Mouse (Mus musculus): ENCODE measurements at regions not wholly inside any gene's neighbourhood (a gene's known extent, or its start where the extent isn't known, plus 50 kb on each side); places are given as distances from the start of the nearest gene placed in this dataset.

GRCm38 (mm10) chr2:163138688-163139385, 51.2 kb upstream of the Gtsf1l start:
- peak in 1 of 2 experiments; percentile 38 for DNase-seq (ENCODE audit: low spot score in 2 of 2)
- intact Hi-C loops (cut with DNase I) = no loop called here

DNA sequence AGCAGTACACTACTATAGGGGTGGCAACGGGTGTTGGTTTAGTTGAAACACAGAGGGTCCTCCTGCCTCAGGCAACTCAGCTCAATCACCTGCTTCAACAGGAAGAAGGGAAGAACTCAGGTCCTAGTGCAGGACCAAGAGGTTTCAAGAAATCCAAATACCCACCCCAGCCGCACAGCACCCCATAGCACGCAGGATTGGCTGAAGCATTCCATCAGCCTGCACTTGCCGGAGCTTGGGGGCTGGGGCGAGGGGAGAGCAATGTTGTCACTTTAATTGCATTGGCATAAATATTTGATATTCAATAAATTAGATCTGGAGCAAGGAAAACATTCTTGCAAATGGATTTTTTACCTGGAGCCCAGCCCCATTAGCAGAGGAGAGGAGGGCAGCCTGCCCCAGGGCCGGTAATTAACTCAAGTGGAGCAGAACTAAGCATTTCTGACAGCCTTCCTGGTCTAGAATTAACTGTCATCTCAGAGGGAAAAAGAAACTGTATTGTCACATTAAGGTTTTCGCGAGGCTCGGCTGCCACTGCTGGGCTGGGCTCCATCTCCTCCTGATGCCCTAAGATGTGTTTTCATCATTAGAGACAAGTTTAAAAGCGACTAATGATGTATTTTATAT, 55.2 kb upstream of the Gtsf1l start:
- intact Hi-C loops (cut with DNase I) = no loop called here
- no peak for DNase-seq (ENCODE audit: low spot score in 2 of 2)

DNA sequence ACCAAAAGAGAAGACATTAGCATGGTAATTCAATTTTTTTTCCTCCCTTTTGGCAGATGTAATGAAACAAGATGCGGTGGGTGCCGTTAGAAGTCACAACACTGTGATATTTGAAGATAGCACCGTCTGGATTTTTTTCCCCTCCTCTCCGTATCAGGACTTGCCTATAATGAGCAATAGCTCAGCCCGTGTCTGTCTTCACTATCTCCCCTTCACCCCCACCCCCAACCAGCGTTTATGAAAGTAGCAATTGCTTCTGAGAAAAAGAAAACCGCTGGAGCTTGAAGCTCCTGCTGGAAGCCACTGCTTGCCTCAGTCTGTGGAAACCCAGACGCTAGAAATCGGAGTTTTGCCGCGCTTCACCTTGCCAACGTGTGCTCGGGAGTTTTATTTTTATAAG, 55.8 kb upstream of the Gtsf1l start:
- DNase-seq (ENCODE audit: low spot score in 2 of 2) = no peak
- intact Hi-C loops (cut with DNase I) = no loop called here

- intact Hi-C loops (cut with DNase I) = no loop called here
- no peak for DNase-seq (ENCODE audit: low spot score in 2 of 2)
Measured at GRCm38 (mm10) chr2:163146001-163146400, 56.9 kb upstream of the Tox2 start.

DNA sequence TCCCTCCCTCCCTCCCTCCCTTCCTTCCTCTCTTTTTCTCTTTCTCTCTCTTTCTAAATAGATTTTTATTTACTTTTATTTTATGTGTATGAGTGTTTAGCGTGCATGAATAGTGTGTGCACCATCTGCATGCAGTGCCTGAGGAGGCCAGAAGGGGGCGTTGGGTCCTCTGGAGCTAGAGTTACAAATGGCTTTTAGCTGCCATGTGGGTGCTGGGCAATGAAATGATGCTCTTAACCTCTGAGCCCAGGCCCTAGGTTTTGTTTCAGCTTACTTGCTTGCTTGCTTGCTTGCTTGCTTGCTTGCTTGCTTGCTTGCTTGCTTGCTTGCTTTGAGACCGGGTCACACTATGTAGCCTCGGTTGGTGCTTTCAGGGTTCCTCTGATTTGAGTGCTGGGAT, 56.4 kb upstream of the Tox2 start:
- no peak for DNase-seq (ENCODE audit: low spot score in 2 of 2)
- intact Hi-C loops (cut with DNase I) = no loop called here

- no peak for DNase-seq (ENCODE audit: low spot score in 2 of 2)
- intact Hi-C loops (cut with DNase I) = no loop called here
Measured at GRCm38 (mm10) chr2:163147381-163147780, 55.5 kb upstream of the Tox2 start.

- intact Hi-C loops (cut with DNase I) = no loop called here
- no peak for DNase-seq (ENCODE audit: low spot score in 2 of 2)
Measured at GRCm38 (mm10) chr2:163151016-163151415, 51.9 kb upstream of the Tox2 start.

DNA sequence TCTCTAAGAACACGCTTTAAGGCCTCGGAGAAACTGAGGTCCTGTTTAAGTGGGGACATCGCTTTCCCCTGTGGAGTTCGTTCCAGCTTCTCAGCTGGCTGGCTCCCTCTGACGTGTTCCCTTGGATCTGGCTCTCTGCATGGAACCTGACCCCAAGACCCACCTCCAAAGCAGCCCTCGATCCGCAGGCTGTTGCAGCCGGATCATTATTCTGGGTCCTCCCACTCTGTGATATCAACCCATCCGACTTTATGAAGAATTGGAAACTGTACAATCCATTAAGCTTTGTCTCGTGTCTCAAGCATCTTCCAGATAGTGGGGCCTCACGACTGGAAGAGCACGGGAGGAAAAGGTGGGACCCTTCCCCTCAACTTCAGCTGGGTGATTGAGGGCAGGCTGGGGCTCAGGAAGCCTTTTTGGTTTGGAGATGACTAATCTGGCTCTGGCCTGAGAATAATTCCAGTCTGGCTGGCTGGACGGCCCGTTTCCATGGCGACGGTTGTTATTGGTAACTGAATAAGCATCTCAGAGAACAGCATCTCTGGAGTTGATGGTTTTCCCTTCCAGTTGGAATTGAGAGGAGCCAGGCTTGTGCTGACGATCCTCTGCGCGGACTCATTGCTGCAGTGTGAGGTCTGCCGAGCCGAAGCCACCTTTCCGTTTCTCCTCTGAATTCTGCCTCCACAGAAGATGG, 50.4 kb upstream of the Tox2 start:
- intact Hi-C loops (cut with DNase I) = no loop called here
- DNase-seq (ENCODE audit: low spot score in 2 of 2) = peak; percentile 90 to 95

Data from left cerebral cortex, postnatal 14 days (tissue).